Mouse (Mus musculus): ENCODE results near the gene 2410004B18Rik. TPM values are rescaled to one million over a fixed set of nuclear protein-coding genes. Genes with fewer than 3 reads are reported as not detected.

The 2410004B18Rik gene
- 33.1 and 36.4 TPM in 2 replicates for polyA plus RNA-seq (2015; fragmentation: Nextera tagmentation; extraction: Ambion mirVana)

DNA sequence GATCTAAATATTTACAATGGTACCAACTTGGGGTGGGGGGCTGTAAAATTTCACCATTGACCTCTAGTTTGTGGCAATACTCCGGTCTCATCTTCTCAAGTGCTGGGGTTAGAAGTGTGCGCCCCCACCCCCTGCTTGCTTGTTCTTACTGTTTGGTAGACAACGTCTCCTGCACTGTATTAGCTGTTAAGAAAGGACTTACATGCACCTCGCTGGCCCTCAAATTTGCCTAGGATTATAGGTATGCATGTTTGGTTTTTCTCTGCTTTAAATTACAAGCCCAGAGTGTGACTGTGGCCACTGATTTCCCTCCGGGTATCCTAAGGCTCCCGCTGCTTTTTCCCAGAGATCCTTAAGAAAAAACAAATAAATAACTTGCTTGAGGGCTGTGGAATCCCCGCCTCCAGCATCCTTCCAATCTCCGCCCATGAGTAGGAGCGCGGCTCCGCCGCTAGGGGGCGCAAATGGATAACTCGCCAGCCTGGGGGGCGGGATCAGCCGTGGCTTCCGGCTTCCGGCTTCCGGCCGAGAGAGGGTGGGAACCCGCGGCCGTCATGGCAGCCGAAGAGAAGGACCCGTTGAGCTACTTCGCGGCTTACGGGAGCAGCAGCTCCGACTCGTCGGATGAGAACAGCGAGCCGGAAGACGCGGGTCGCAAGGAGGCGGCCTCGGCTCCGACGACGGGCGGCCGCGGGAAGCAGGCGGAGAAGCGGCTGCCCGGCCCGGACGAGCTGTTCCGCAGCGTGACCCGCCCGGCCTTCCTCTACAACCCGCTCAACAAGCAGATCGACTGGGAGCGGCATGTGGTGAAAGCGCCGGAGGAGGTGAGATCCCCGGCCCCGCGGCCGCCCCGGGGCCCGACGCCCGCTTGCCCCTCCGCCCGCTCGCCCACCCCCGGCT lies at the start of gene 2410004B18Rik:
TSS of gene 2410004B18Rik (plus strand) at position 510 of the 900 bp plus-strand sequence.
- H3K4me3 ChIP-seq (ENCODE audit: low read depth, low read length), result peak within 1 kb of the TSS; percentile 88
- peak within 1 kb of the TSS; percentile 85 for H3K9ac ChIP-seq (ENCODE audit: low read length)
- DNase-seq (ENCODE audit: low spot score) (peak; percentile 97), ATAC-seq (ENCODE audit: low FRiP score, low TSS enrichment) (peak; percentile 94)
- H3K4me2 ChIP-seq (replicated peaks; ENCODE audit: low read depth), result peak within 1 kb of the TSS; percentile 78
- TF ChIP-seq EP300 (optimal IDR thresholded peaks at IDR 0.05) (no peak), CTCF (IDR thresholded peaks at IDR 0.05; ENCODE audit: low read depth) (peak; percentile 97)
- H3K27ac ChIP-seq (replicated peaks), result peak within 1 kb of the TSS; percentile 71
- no peaks in the 10 kb centered on the region for H3K27me3 ChIP-seq (ENCODE audit: control insufficient read depth, insufficient read depth, low read length)
- H3K36me3 ChIP-seq (ENCODE audit: control insufficient read depth, insufficient read depth, low read length), result peaks cover 8% of the 10 kb centered on the region
- no peaks in the 10 kb centered on the region for H3K9me3 ChIP-seq (ENCODE audit: control insufficient read depth, low read length)
- H3K4me1 ChIP-seq (replicated peaks; ENCODE audit: control insufficient read depth, insufficient read depth), result 0 out of 2 replicates have a peak, but pooled peaks cover 5% of the 10 kb centered on the region
- WGBS, result 1% methylated on average over 47 of the region's 70 CpGs

GRCm38 (mm10) chr3:145890346-145891132 lies 47.3 kb upstream of the 2410004B18Rik start:
- 89% methylated on average over 18 of the region's 18 CpGs for WGBS
- no peak overlapping the region for H3K4me3 ChIP-seq (ENCODE audit: low read depth, low read length)
- ATAC-seq (ENCODE audit: low FRiP score, low TSS enrichment), result no peak

DNA sequence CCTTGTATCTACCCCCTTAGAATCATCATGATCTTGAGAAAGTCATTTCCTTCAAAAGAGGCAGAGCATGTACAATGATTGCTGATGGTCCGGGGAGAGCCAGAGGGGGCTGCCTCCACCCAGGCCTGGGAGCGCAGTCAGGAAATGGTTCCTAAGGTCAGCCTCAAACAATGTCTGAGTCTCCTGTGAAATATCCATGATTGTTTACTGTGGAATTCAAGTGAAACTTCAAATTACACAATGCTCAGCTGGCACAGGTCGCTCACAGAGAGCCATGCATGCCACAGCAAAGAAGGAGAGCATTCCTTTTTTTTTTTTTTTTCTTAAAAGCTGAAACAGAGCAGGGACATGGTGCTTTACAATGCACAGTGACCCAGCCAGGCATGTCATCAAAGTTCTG lies 45.4 kb upstream of the 2410004B18Rik start:
- TF ChIP-seq CTCF (IDR thresholded peaks at IDR 0.05; ENCODE audit: low read depth), result no peak
- no peak for TF ChIP-seq EP300 (optimal IDR thresholded peaks at IDR 0.05)
- WGBS, result 58% methylated on average over 3 of the region's 3 CpGs
- no peak for DNase-seq (ENCODE audit: low spot score)
- Histone ChIP-seq H3K27me3 (ENCODE audit: control insufficient read depth, insufficient read depth, low read length) (no peaks in the 10 kb centered on the region), H3K9ac (ENCODE audit: low read length) (no peak overlapping the region), H3K4me2 (replicated peaks; ENCODE audit: low read depth) (no peak overlapping the region), H3K9me3 (ENCODE audit: control insufficient read depth, low read length) (no peaks in the 10 kb centered on the region), H3K4me1 (replicated peaks; ENCODE audit: control insufficient read depth, insufficient read depth) (no peaks in the 10 kb centered on the region), H3K27ac (replicated peaks) (no peak overlapping the region), H3K4me3 (ENCODE audit: low read depth, low read length) (no peak overlapping the region), H3K36me3 (ENCODE audit: control insufficient read depth, insufficient read depth, low read length) (no peaks in the 10 kb centered on the region)
- no peak; the same call in 1 of the 2 replicates for ATAC-seq (ENCODE audit: low FRiP score, low TSS enrichment)

More at GRCm38 (mm10) chr3:145890346-145891132, 47.3 kb upstream of the 2410004B18Rik start:
- Histone ChIP-seq H3K9ac (ENCODE audit: low read length) (no peak overlapping the region), H3K27ac (replicated peaks) (no peak overlapping the region), H3K4me2 (replicated peaks; ENCODE audit: low read depth) (no peak overlapping the region), H3K4me1 (replicated peaks; ENCODE audit: control insufficient read depth, insufficient read depth) (peaks cover 3% of the 10 kb centered on the region; the same call in 1 of the 2 replicates), H3K36me3 (ENCODE audit: control insufficient read depth, insufficient read depth, low read length) (no peaks in the 10 kb centered on the region), H3K27me3 (ENCODE audit: control insufficient read depth, insufficient read depth, low read length) (no peaks in the 10 kb centered on the region), H3K9me3 (ENCODE audit: control insufficient read depth, low read length) (no peaks in the 10 kb centered on the region)
- no peak for TF ChIP-seq EP300 (optimal IDR thresholded peaks at IDR 0.05)
- DNase-seq (ENCODE audit: low spot score), result no peak

DNA sequence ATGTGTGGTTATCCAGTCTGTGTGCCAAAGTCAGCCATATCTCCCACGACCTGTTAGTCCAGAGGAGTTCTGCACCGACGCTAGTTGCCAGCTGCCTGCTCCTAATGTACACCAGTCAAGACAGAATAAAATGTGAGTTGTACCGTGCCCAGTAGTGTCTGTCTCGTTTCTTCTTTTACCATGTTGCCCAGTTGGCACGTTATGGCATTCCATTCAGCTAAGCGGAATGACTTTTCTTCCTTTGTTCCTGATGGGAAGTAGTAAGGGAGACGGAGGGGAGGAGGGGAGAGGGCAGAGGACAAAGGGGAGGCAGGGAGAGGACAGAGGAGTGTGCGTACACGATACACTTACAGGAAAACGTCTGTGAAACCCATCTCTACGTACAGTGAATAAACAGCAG lies 43.7 kb upstream of the 2410004B18Rik start:
- H3K36me3 ChIP-seq (ENCODE audit: control insufficient read depth, insufficient read depth, low read length), result no peaks in the 10 kb centered on the region
- H3K4me2 ChIP-seq (replicated peaks; ENCODE audit: low read depth), result no peak overlapping the region
- ATAC-seq (ENCODE audit: low FRiP score, low TSS enrichment) (no peak), DNase-seq (ENCODE audit: low spot score) (no peak)
- no peaks in the 10 kb centered on the region for H3K4me1 ChIP-seq (replicated peaks; ENCODE audit: control insufficient read depth, insufficient read depth)
- no peaks in the 10 kb centered on the region for H3K27me3 ChIP-seq (ENCODE audit: control insufficient read depth, insufficient read depth, low read length)
- H3K9ac ChIP-seq (ENCODE audit: low read length), result no peak overlapping the region
- no peaks in the 10 kb centered on the region for H3K9me3 ChIP-seq (ENCODE audit: control insufficient read depth, low read length)
- no peak overlapping the region for H3K4me3 ChIP-seq (ENCODE audit: low read depth, low read length)
- TF ChIP-seq EP300 (optimal IDR thresholded peaks at IDR 0.05) (no peak), CTCF (IDR thresholded peaks at IDR 0.05; ENCODE audit: low read depth) (no peak)
- no peak overlapping the region for H3K27ac ChIP-seq (replicated peaks)
- 70% methylated on average over 12 of the region's 12 CpGs for WGBS

DNA sequence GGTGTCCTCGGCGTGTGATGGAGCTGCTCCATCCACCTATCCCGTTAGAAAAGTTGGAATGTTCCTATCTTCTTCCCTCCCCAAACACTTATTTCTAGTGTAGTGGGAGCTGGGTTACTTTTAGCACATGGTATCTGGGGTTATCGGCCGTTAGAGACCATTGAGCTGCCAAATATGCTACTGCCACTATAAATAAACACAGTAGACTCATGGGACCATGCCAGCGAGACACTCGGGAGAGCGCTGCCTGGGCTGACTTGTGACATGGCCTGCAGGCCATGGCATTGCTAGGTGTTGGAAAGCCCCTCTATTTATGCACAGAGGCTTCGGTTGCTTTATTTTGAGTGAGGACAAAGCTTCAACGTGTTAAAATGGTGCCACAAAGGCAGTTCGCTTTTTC lies 40.1 kb upstream of the 2410004B18Rik start:
- no peaks in the 10 kb centered on the region for H3K36me3 ChIP-seq (ENCODE audit: control insufficient read depth, insufficient read depth, low read length)
- TF ChIP-seq CTCF (IDR thresholded peaks at IDR 0.05; ENCODE audit: low read depth), result no peak
- no peak for TF ChIP-seq EP300 (optimal IDR thresholded peaks at IDR 0.05)
- WGBS, result 74% methylated on average over 11 of the region's 11 CpGs
- ATAC-seq (ENCODE audit: low FRiP score, low TSS enrichment), result no peak
- H3K4me1 ChIP-seq (replicated peaks; ENCODE audit: control insufficient read depth, insufficient read depth), result no peaks in the 10 kb centered on the region
- no peaks in the 10 kb centered on the region for H3K9me3 ChIP-seq (ENCODE audit: control insufficient read depth, low read length)
- no peak overlapping the region for H3K9ac ChIP-seq (ENCODE audit: low read length)
- no peak overlapping the region for H3K4me2 ChIP-seq (replicated peaks; ENCODE audit: low read depth)
- DNase-seq (ENCODE audit: low spot score), result no peak
- H3K27ac ChIP-seq (replicated peaks), result no peak overlapping the region
- no peaks in the 10 kb centered on the region for H3K27me3 ChIP-seq (ENCODE audit: control insufficient read depth, insufficient read depth, low read length)
- no peak overlapping the region for H3K4me3 ChIP-seq (ENCODE audit: low read depth, low read length)
